Mouse (Mus musculus): ENCODE measurements around the gene Sorbs1. TPM values are rescaled to one million over a fixed set of nuclear protein-coding genes. Genes with fewer than 3 reads are reported as not detected.

Gene Sorbs1
- total and polyA plus RNA-seq, 3 experiments, result 2.1 to 6.2 (median 3.6) TPM

- no peaks in the 10 kb centered on the region for H3K4me1 ChIP-seq (ENCODE audit: control insufficient read depth in 1 of 2, insufficient read depth in 2 of 2)
- H3K27ac ChIP-seq (ENCODE audit: insufficient read depth, low read depth), result no peak overlapping the region
- DNase-seq (ENCODE audit: extremely low read depth), result no peak
- no peak overlapping the region for H3K4me2 ChIP-seq (ENCODE audit: insufficient read depth, low read depth, poor library complexity, severe bottlenecking)
- no peaks in the 10 kb centered on the region for H3K79me2 ChIP-seq (replicated peaks; ENCODE audit: control insufficient read depth, extremely low read depth, insufficient read depth, poor library complexity, severe bottlenecking)
- peaks cover 0 to 29% of the 10 kb centered on the region in 2 experiments for H3K36me3 ChIP-seq (replicated peaks in 1 of 2; ENCODE audit: control insufficient read depth in 1 of 2, insufficient read depth in 1 of 2, low read length in 1 of 2)
- no peak overlapping the region for H3K9ac ChIP-seq (ENCODE audit: insufficient read depth, low read depth)
- H3K4me3 ChIP-seq (replicated peaks in 1 of 3; ENCODE audit: low read depth in 2 of 3, low read length in 2 of 3, poor library complexity in 1 of 3), result no peak overlapping the region
- dilution Hi-C loops (cut with MboI; ENCODE audit: extremely low pct_ligation_motif_present, extremely low pct_unique_long_range_greater_than_20kb, low sequenced_read_pairs), result no loop called here
- TF ChIP-seq ZKSCAN1 (IDR thresholded peaks at IDR 0.05; ENCODE audit: borderline replicate concordance, low read depth, low read length), result no peak
- TF ChIP-seq MXI1 (IDR thresholded peaks at IDR 0.05; ENCODE audit: low read depth, low read length), result no peak
- TF ChIP-seq UBTF (IDR thresholded peaks at IDR 0.05; ENCODE audit: low read depth, low read length), result no peak
- TF ChIP-seq RCOR1 (conservative IDR thresholded peaks at IDR 0.05; ENCODE audit: low read depth, low read length), result no peak
- TF ChIP-seq IRF4 (IDR thresholded peaks at IDR 0.05; ENCODE audit: low read depth, low read length), result no peak
- TF ChIP-seq SIN3A (IDR thresholded peaks at IDR 0.05; ENCODE audit: low read length), result no peak
- no peak for TF ChIP-seq RAD21 (IDR thresholded peaks at IDR 0.05; ENCODE audit: low read depth, low read length)
- no peak for TF ChIP-seq JUN (IDR thresholded peaks at IDR 0.05; ENCODE audit: insufficient read depth, low read depth, low read length)
- no peak for TF ChIP-seq E2F4 (IDR thresholded peaks at IDR 0.05; ENCODE audit: insufficient replicate concordance, low read depth, low read length)
- TF ChIP-seq CTCF (conservative IDR thresholded peaks at IDR 0.05 in 1 of 2, IDR thresholded peaks at IDR 0.05 in 1 of 2; ENCODE audit: low read depth in 2 of 2, low read length in 2 of 2), result no peak
- TF ChIP-seq MAX (IDR thresholded peaks at IDR 0.05; ENCODE audit: low read length), result no peak
- TF ChIP-seq EP300 (IDR thresholded peaks at IDR 0.05; ENCODE audit: low read length), result no peak
- TF ChIP-seq ZNF384 (IDR thresholded peaks at IDR 0.05; ENCODE audit: low read depth, low read length), result no peak
- no peak for TF ChIP-seq MEF2A (IDR thresholded peaks at IDR 0.05; ENCODE audit: borderline replicate concordance, low read depth, low read length)
- TF ChIP-seq POLR2AphosphoS2 (IDR thresholded peaks at IDR 0.05; ENCODE audit: low read depth, low read length), result no peak
- in situ Hi-C loops (cut with MboI; ENCODE audit: low pct_ligation_motif_present, low pct_unique_long_range_greater_than_20kb, low sequenced_read_pairs), result no loop called here
- H3K27me3 ChIP-seq (replicated peaks), result no peaks in the 10 kb centered on the region
- H3K9me3 ChIP-seq (replicated peaks; ENCODE audit: low read length), result no peaks in the 10 kb centered on the region
These were observed 203.7 kb downstream of the Sorbs1 start for GRCm38 (mm10) chr19:40309911-40310310.

GRCm38 (mm10) chr19:40307550-40307949 is 206.0 kb downstream of the Sorbs1 start:
- no peak overlapping the region for H3K27ac ChIP-seq (ENCODE audit: insufficient read depth, low read depth)
- no peaks in the 10 kb centered on the region for H3K27me3 ChIP-seq (replicated peaks)
- peak; percentile 4 for DNase-seq (ENCODE audit: extremely low read depth)
- no peak overlapping the region for H3K4me2 ChIP-seq (ENCODE audit: insufficient read depth, low read depth, poor library complexity, severe bottlenecking)
- no peaks in the 10 kb centered on the region for H3K4me1 ChIP-seq (ENCODE audit: control insufficient read depth in 1 of 2, insufficient read depth in 2 of 2)
- in situ Hi-C loops (cut with MboI; ENCODE audit: low pct_ligation_motif_present, low pct_unique_long_range_greater_than_20kb, low sequenced_read_pairs) (no loop called here), dilution Hi-C loops (cut with MboI; ENCODE audit: extremely low pct_ligation_motif_present, extremely low pct_unique_long_range_greater_than_20kb, low sequenced_read_pairs) (no loop called here)
- no peaks in the 10 kb centered on the region for H3K9me3 ChIP-seq (replicated peaks; ENCODE audit: low read length)
- TF ChIP-seq BHLHE40 (IDR thresholded peaks at IDR 0.05; ENCODE audit: low read depth, low read length) (no peak), CHD2 (IDR thresholded peaks at IDR 0.05; ENCODE audit: low read length) (no peak), PAX5 (IDR thresholded peaks at IDR 0.05; ENCODE audit: low read length) (no peak), CTCF (conservative IDR thresholded peaks at IDR 0.05 in 1 of 2, IDR thresholded peaks at IDR 0.05 in 1 of 2; ENCODE audit: low read depth in 2 of 2, low read length in 2 of 2) (no peak), ELF1 (IDR thresholded peaks at IDR 0.05; ENCODE audit: low read depth, low read length) (0 out of 2 replicates have a peak, but pooled peaks have one; percentile 12)
- H3K9ac ChIP-seq (ENCODE audit: insufficient read depth, low read depth), result no peak overlapping the region
- H3K4me3 ChIP-seq (replicated peaks in 1 of 3; ENCODE audit: low read depth in 2 of 3, low read length in 2 of 3, poor library complexity in 1 of 3), result no peak overlapping the region
- peaks cover 0 to 29% of the 10 kb centered on the region in 2 experiments for H3K36me3 ChIP-seq (replicated peaks in 1 of 2; ENCODE audit: control insufficient read depth in 1 of 2, insufficient read depth in 1 of 2, low read length in 1 of 2)
- no peaks in the 10 kb centered on the region for H3K79me2 ChIP-seq (replicated peaks; ENCODE audit: control insufficient read depth, extremely low read depth, insufficient read depth, poor library complexity, severe bottlenecking)

Data from CH12.LX (cell line).